Mouse (Mus musculus) cerebellum, adult 2 months (tissue): ENCODE data around the gene Slit1.

Source experiments
- CTCF ChIP-seq: fragments of 200-500 bp; IDR thresholded peaks from 2 replicates; pipeline ENCODE4 v1.5.1; 2011; ENCODE audit warnings: low read depth, mild to moderate bottlenecking, control low read depth, low read length, moderate library complexity, borderline replicate concordance; ENCODE audit not compliant: insufficient read depth
- POLR2A ChIP-seq: fragments of 200-500 bp; IDR thresholded peaks from 2 replicates; pipeline ENCODE4 v1.6.1; 2011; ENCODE audit warnings: low read length, control low read depth, borderline replicate concordance; ENCODE audit not compliant: insufficient read depth

GRCm38 (mm10) chr19:41655089-41655783 is 88.2 kb downstream of the Slit1 start:
- TF ChIP-seq POLR2A (no peak), CTCF (no peak)
